Mouse (Mus musculus) forebrain, embryonic 14.5 days (tissue): ENCODE data around the gene Ablim2. TPM values are rescaled to one million over a fixed set of nuclear protein-coding genes. Genes with fewer than 3 reads are reported as not detected.

Experiments
- ATAC-seq: fragments of 200-750 bp; cut with Nextera tagmentation; 2 replicates; pipeline ENCODE4 v1.8.0; 2017; ENCODE audit warnings: mild to moderate bottlenecking, moderate library complexity
- DNase-seq: peaks from one replicate; pipeline ENCODE4 v3.0.0-alpha.2; 2015; ENCODE audit warnings: low spot score
- H3K27ac ChIP-seq: fragments of 300-500 bp; sonication (generic); 2 replicates; pipeline ENCODE4 v1.5.1; 2014; ENCODE audit warnings: low read depth, mild to moderate bottlenecking, control low read depth, low read length, moderate library complexity
- H3K27me3 ChIP-seq: fragments of 300-500 bp; sonication (generic); replicated peaks from 2 replicates; pipeline ENCODE4 v1.6.1; 2014; ENCODE audit warnings: low read length, control low read depth, mixed read lengths; ENCODE audit not compliant: control insufficient read depth, insufficient read depth
- H3K36me3 ChIP-seq: fragments of 300-500 bp; sonication (generic); 2 replicates; pipeline ENCODE4 v1.6.1; 2014; ENCODE audit warnings: low read length, control low read depth; ENCODE audit not compliant: control insufficient read depth, insufficient read depth
- H3K4me1 ChIP-seq: fragments of 300-500 bp; sonication (generic); 2 replicates; pipeline ENCODE4 v1.6.1; 2014; ENCODE audit warnings: antibody characterized with exemption, low read length, control low read depth; ENCODE audit not compliant: control insufficient read depth, insufficient read depth
- H3K4me2 ChIP-seq: fragments of 300-500 bp; sonication (generic); 2 replicates; pipeline ENCODE4 v1.6.1; 2014; ENCODE audit warnings: mild to moderate bottlenecking, control low read depth, low read length
- H3K4me3 ChIP-seq: fragments of 300-500 bp; sonication (generic); 2 replicates; pipeline ENCODE4 v1.5.1; 2014; ENCODE audit warnings: low read depth, low read length, control low read depth
- H3K9ac ChIP-seq: fragments of 300-500 bp; sonication (generic); 2 replicates; pipeline ENCODE4 v1.6.1; 2014; ENCODE audit warnings: mild to moderate bottlenecking, low read length, control low read depth, moderate library complexity
- H3K9me3 ChIP-seq: fragments of 300-500 bp; sonication (generic); replicated peaks from 2 replicates; pipeline ENCODE4 v1.6.1; 2016; ENCODE audit warnings: low read length, control low read depth, mixed read lengths; ENCODE audit not compliant: control insufficient read depth
- WGBS: fragments of 180-500 bp; shearing (Covaris S2); extraction: QIAGEN DNeasy Blood & Tissue Kit; methylation state at CpG from one replicate; pipeline ENCODE4 v1.1.7; 2014; 5-methylcytosine and 5-hydroxymethylcytosine counted together
- polyA plus RNA-seq: library from polyadenylated mRNA; unstranded; fragments of >200 nt; fragmentation: Nextera tagmentation; extraction: Ambion mirVana; gene quantifications from 2 replicates; pipeline ENCODE4 v1.2.1, GENCODE M21; 2014

Gene Ablim2
- polyA plus RNA-seq, 1 experiment from 2014 or later, result 4.7 TPM

DNA sequence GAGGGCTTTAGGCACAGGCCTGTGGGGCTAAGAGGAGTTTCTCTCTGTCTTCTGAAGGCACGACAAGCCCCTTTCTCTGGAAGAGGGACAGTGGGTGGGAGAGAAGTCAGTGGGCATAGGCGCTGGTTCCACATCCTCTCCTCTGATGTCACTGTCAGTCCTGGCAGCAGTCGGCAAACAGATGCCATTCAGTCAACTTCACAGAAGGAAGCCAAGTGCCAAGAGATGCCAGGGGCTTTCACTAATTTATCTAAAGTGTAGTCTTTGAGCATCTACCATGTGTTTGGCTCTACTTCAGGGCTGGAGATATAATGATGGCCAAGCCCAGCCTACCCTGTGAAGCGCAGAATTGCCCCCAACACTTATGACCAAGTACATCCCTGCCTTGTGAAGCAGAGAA is 95.8 kb downstream of the Ablim2 start:
- WGBS, result 91% methylated on average over 4 of the region's 4 CpGs
- Histone ChIP-seq H3K27ac (no peak overlapping the region), H3K27me3 (no peaks in the 10 kb centered on the region), H3K4me2 (no peak overlapping the region), H3K9me3 (no peaks in the 10 kb centered on the region), H3K4me3 (no peak overlapping the region), H3K9ac (no peak overlapping the region), H3K4me1 (no peaks in the 10 kb centered on the region), H3K36me3 (no peaks in the 10 kb centered on the region)
- no peak for ATAC-seq
- DNase-seq, result peak; percentile 43

DNA sequence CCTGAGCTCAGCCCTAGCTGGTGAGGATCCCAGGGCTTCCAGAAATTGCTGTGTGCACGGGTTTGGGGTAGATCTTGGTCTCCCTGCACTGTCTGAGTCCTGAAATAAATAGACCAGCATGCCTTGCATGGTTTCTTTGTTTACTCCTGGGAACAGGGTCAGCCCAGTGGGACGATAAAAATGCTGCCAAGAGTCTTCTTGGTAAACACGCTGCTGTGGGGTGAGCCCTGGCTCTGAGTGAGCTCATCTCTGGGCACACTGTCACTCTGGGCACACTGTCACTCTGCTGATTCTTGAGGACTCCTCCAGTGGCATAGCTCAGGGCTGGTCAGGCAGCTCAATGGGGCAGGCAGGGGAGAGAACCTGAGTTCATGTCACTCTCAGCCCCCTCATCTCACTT is 98.6 kb downstream of the Ablim2 start:
- no peak for DNase-seq
- H3K27ac ChIP-seq, result no peak overlapping the region
- ATAC-seq, result no peak

DNA sequence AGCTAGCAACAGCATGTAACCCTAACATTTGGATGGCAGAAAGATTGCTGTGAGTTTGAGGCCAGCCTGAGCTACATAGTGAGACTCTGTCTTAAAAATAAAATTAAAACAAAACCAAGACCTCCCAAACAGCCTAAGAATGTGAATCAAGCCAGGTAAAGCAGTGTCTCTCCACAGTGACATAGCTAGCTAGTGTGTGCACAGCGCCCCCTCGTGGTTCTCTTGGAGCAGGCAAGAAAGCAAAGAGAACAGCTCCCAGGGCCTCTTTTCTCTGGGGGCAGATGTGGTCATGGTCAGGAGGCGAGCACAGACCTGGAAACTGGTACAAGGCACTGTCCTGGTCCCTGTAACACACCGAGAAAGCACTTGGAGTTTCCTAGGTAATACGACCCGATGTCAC is 100.4 kb downstream of the Ablim2 start:
- H3K4me2 ChIP-seq, result no peak overlapping the region
- H3K36me3 ChIP-seq, result no peaks in the 10 kb centered on the region
- H3K4me1 ChIP-seq, result no peaks in the 10 kb centered on the region
- no peak; the same call in 1 of the 2 replicates for ATAC-seq
- no peaks in the 10 kb centered on the region for H3K27me3 ChIP-seq
- WGBS, result 24% methylated on average over 6 of the region's 6 CpGs
- H3K4me3 ChIP-seq, result no peak overlapping the region
- no peaks in the 10 kb centered on the region for H3K9me3 ChIP-seq
- H3K9ac ChIP-seq, result no peak overlapping the region
- H3K27ac ChIP-seq, result no peak overlapping the region
- peak; percentile 82 for DNase-seq

More for the DNA sequence above, 98.6 kb downstream of the Ablim2 start:
- Histone ChIP-seq H3K36me3 (no peaks in the 10 kb centered on the region), H3K4me3 (no peak overlapping the region), H3K4me2 (no peak overlapping the region), H3K27me3 (no peaks in the 10 kb centered on the region), H3K4me1 (no peaks in the 10 kb centered on the region), H3K9ac (no peak overlapping the region), H3K9me3 (no peaks in the 10 kb centered on the region)
- WGBS, result 26% methylated on average over 3 of the region's 3 CpGs

DNA sequence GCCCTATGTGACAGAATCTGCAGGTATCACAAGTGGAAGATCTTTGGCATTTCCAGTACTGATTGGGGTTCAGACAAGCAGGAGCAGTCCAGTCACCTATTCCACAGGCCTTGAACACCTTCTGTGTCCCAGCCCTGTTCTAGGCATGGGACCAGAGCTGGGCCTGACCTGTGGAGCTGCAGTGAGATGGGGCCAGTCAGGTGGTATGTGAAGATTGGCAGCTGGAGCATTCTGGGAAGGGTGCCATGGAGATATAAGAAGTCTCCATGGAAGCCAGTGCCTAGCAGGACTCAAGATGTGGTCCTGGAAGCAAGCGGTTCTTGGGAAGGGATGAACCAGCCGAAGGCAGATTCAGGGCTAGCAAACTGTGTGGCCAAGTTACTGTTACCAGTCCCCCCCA is 103.8 kb downstream of the Ablim2 start:
- no peak overlapping the region for H3K4me3 ChIP-seq
- H3K27me3 ChIP-seq, result no peaks in the 10 kb centered on the region
- WGBS, result 95% methylated on average over 2 of the region's 2 CpGs
- H3K9me3 ChIP-seq, result no peaks in the 10 kb centered on the region
- no peak for ATAC-seq
- no peak for DNase-seq
- H3K36me3 ChIP-seq, result no peaks in the 10 kb centered on the region
- H3K4me2 ChIP-seq, result no peak overlapping the region
- H3K27ac ChIP-seq, result no peak overlapping the region
- H3K9ac ChIP-seq, result no peak overlapping the region
- H3K4me1 ChIP-seq, result no peaks in the 10 kb centered on the region

DNA sequence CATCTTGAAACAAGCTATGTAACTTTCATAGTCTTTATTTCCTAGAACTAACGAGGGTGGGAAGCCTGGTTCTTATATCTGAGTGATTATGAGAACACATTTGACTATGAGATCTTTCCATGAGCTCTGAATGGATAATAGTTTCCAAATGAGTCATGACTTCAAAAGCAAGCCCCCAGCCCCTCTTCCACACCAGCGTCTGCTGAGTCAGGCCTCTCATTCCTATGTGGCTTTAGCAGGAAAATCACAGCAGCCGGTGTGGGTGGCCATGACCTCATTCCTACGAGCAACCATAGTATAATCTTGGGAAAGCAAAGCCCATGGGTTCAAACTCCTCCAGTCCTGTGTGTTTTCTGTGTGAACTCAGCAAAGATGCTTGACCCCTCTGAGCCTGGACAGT is 112.3 kb downstream of the Ablim2 start:
- Histone ChIP-seq H3K27me3 (no peaks in the 10 kb centered on the region), H3K9me3 (no peaks in the 10 kb centered on the region), H3K36me3 (no peaks in the 10 kb centered on the region), H3K4me2 (no peak overlapping the region), H3K27ac (no peak overlapping the region), H3K9ac (no peak overlapping the region), H3K4me1 (no peaks in the 10 kb centered on the region), H3K4me3 (no peak overlapping the region)
- DNase-seq, result no peak
- WGBS, result 58% methylated on average over 4 of the region's 4 CpGs
- peak; percentile 26; the same call in 1 of the 2 replicates for ATAC-seq

DNA sequence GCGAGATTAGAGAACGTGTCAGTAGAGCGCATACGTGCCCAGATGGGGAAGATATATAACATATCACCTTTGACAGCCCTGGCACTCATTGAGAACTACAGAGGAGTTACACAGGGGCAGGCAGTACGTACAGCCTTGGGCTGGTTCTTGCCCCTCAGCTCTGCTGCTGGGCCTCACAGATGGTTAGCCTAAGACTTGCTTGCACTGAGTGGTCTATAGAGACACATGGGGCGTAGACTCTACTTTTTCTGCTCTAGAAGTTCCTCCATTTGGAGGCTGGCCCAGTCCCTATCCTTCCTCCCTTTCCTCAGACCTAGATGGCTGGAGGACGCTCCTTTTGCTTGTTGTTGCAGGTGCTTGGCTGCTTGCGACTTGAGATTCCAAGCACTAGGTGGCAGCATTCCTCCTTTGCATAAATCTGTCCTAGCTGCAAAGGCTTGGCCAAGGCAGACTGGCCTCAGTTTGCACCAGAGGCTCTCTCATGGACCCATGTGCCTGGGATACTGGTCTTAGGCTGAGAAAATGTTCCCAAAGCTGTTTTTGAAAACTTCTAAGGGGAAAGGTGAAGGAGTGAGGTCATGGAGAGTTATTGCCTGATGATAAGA is 112.8 kb downstream of the Ablim2 start:
- Histone ChIP-seq H3K9ac (no peak overlapping the region), H3K4me1 (no peaks in the 10 kb centered on the region), H3K36me3 (no peaks in the 10 kb centered on the region), H3K9me3 (no peaks in the 10 kb centered on the region), H3K27ac (no peak overlapping the region), H3K4me2 (no peak overlapping the region), H3K4me3 (no peak overlapping the region), H3K27me3 (no peaks in the 10 kb centered on the region)
- WGBS, result 55% methylated on average over 8 of the region's 8 CpGs
- peak; percentile 75; the same call in 1 of the 2 replicates for ATAC-seq
- peak; percentile 91 for DNase-seq

DNA sequence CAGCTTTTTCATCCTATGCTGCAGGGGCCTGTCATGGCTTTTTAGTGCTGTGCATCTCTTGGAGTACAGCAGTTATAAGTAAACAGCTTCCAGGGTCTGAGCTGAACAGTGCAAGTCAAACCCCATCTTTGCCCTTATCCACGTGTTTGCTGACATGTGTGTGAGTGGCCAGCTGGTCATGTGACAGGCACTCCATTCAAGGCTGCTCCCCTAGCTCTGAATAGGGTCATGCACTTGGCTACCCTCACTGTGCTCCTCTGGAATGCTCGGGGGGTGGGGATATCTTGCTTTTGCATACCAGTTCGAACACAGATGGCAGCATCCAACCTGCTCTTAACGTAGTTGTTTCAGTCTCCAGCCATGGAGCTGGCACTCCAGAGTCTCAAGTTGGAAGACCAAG is 115.7 kb downstream of the Ablim2 start:
- H3K4me1 ChIP-seq, result no peaks in the 10 kb centered on the region
- H3K4me3 ChIP-seq, result no peak overlapping the region
- no peak overlapping the region for H3K27ac ChIP-seq
- no peaks in the 10 kb centered on the region for H3K9me3 ChIP-seq
- H3K36me3 ChIP-seq, result no peaks in the 10 kb centered on the region
- WGBS, result 35% methylated on average over 4 of the region's 4 CpGs
- H3K4me2 ChIP-seq, result no peak overlapping the region
- DNase-seq (no peak), ATAC-seq (no peak)
- H3K27me3 ChIP-seq, result no peaks in the 10 kb centered on the region
- H3K9ac ChIP-seq, result no peak overlapping the region

DNA sequence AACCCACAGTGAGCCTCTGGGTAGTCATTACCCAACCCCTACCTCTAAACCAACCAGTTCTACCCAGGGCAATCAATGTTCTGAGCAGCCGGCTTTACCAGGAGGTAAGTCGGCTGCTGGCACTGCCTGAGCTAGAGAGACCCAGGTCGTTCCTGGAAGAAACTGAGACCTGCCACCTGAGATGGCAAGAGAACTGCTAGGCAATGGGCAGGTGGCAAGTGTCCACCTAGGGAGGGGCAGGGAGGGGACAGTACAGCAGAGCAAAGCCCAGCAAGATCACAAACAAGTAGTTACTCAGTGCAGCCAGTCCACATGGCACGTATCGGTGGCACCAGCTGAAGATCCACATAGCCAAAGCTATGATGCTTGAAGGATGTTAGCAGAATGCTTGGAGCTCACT is 118.6 kb downstream of the Ablim2 start:
- WGBS, result 87% methylated on average over 5 of the region's 5 CpGs

DNA sequence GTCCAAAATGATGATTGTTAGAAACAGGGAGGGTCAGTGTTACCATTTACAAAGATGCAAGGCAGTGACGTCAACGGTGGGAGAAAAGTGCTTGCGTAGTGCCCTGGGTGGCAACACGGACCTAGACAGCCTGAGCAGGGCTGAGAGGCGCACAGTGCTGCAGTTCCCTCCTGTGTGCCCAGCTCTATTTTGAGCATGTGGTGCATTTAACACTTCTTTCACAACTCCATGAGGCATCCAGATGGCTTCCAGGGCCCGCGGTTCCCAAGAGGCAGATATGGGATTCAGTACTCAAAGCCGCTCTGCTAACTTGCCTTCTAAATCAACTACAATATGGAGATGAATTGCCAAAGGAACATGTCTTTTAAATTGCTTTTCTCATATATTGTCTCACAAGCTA is 121.5 kb downstream of the Ablim2 start:
- Histone ChIP-seq H3K27me3 (no peaks in the 10 kb centered on the region), H3K27ac (no peak overlapping the region), H3K4me2 (no peak overlapping the region), H3K4me3 (no peak overlapping the region), H3K9ac (no peak overlapping the region), H3K4me1 (peaks cover 7% of the 10 kb centered on the region), H3K36me3 (no peaks in the 10 kb centered on the region), H3K9me3 (no peaks in the 10 kb centered on the region)
- WGBS, result 73% methylated on average over 8 of the region's 8 CpGs
- peak; percentile 87 for DNase-seq
- ATAC-seq, result peak; percentile 92

More for the DNA sequence above, 118.6 kb downstream of the Ablim2 start:
- H3K9ac ChIP-seq, result no peak overlapping the region
- no peaks in the 10 kb centered on the region for H3K36me3 ChIP-seq
- ATAC-seq (no peak), DNase-seq (no peak)
- no peaks in the 10 kb centered on the region for H3K9me3 ChIP-seq
- H3K27ac ChIP-seq, result no peak overlapping the region
- no peak overlapping the region for H3K4me2 ChIP-seq
- H3K4me1 ChIP-seq, result peaks cover 7% of the 10 kb centered on the region
- H3K4me3 ChIP-seq, result no peak overlapping the region
- H3K27me3 ChIP-seq, result no peaks in the 10 kb centered on the region
